Mouse (Mus musculus) layer of hippocampus, postnatal 10 days (tissue): ENCODE results near the gene Grm1. TPM values are rescaled to one million over a fixed set of nuclear protein-coding genes. Genes with fewer than 3 reads are reported as not detected.

Experiments
- DNase-seq, 2 experiments: peaks; one replicate each; pipeline ENCODE4 v3.0.0; 2021; ENCODE audit warnings: low spot score in 2 of 2
- total RNA-seq, 2 experiments: library from RNA; stranded (reverse); gene quantifications; 2 replicates each; pipeline ENCODE4 v1.2.3; 2021

Grm1 gene
- total RNA-seq, 2 experiments from 2014 or later = 35.0 to 37.6 TPM

GRCm38 (mm10) chr10:10835406-10835805 is 246.8 kb downstream of the Grm1 start:
- DNase-seq = no peak

DNA sequence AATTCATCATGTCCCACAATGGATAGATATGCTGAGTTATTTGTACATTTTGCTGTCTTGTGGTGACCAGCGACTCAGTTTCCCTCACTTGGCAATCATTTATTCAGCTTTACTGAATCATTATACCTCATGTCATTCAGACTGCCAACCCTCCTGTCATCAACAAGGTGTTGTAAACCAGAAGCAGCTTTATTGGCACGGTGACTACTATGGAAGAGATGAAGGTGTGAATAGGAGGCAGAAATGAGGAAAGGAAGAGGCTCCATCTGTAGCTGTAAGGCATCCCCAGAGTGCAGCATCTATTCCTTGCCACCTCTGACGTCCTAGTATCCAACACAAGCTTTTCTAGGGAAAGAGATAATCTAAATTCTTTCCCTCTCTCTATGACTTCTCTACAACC is 247.3 kb downstream of the Grm1 start:
- DNase-seq = no peak

DNA sequence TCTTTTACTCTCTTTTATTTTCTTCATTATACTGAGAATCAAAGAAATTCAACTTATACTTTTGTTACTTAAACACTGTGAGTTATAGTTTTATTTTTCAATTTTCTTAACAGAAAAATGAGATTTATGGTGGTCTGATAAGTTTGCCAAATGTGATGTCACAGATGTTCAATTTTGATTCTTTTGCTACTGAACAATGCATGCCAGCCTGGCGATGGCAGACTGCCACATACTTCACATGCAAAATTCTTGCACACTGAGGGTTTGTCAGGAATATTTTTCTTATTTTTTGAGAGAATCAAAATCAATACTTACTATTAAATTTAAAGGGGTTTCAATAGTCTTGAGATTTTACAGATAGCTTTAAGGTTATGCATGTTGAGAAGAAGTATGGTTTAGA is 251.0 kb downstream of the Grm1 start:
- no peak for DNase-seq

DNA sequence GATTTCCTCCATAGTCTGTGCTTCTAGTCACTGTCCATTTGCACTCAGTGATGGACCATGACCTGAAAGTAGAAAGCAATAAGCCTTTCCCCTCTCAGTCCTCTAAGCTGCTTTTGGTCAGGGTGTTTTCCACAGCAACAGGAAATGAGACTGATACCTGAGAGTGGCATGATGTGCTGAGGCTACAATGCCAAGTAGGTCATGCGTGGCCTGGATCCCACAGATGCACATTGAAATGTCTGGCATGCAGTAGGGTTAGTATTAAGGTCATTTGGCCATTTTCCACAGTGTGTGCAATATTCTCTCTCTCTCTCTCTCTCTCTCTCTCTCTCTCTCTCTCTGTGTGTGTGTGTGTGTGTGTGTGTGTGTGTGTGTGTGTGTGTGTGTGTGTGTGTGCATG is 254.8 kb downstream of the Grm1 start:
- DNase-seq = no peak

DNA sequence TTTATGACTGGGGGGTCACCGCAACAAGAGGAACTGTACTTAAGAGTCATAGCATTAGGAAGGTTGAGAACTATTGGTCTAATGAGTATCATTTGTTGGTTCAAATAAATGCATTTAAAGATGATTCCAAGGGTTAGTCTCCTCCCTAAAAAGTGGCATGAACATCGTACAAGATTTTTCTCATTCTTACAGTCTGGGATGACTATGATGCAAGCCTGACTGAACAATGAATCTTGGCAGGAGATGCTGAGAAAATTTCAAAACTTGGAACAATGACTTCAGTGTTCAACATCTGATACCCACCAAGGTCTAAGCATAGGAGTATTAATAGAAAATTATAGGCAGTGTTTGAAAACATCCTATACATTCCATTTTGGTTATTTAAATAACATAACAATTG is 264.1 kb downstream of the Grm1 start:
- DNase-seq = no peak

- no peak for DNase-seq
Measured at GRCm38 (mm10) chr10:10814631-10815216, 267.4 kb downstream of the Grm1 start.

GRCm38 (mm10) chr10:10812750-10813711 is 269.1 kb downstream of the Grm1 start:
- DNase-seq = peak; percentile 68 to 73

- DNase-seq = no peak
Measured at GRCm38 (mm10) chr10:10809777-10810176, 272.4 kb downstream of the Grm1 start.

GRCm38 (mm10) chr10:10795321-10795720 is 286.8 kb downstream of the Grm1 start:
- DNase-seq = no peak

GRCm38 (mm10) chr10:10790458-10790857 is 291.7 kb downstream of the Grm1 start:
- DNase-seq = no peak

- no peak for DNase-seq
Measured at GRCm38 (mm10) chr10:10789967-10790366, 292.2 kb downstream of the Grm1 start.

- DNase-seq = no peak
Measured at GRCm38 (mm10) chr10:10787906-10788416, 294.2 kb downstream of the Grm1 start.

GRCm38 (mm10) chr10:10785122-10785521 is 297.0 kb downstream of the Grm1 start:
- DNase-seq = no peak

DNA sequence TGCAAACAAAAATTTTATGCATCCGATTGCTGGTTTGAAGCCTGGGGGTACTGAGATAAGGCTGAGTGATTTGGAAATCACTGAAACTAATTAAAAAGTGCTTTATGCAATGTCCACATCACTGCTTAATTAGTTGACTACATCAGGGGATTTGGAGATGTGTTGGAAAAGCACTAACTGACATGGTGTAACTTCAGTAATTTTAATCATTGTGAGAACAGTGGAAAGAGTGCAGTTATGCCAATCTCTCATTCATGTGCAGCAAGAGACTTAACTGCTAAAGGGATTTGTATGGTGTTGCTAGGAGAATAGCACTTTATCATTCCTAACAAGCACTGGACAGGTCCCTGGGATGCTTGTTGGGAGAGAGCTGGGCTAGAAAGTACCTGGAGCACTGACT is 307.3 kb downstream of the Grm1 start:
- DNase-seq = no peak

DNA sequence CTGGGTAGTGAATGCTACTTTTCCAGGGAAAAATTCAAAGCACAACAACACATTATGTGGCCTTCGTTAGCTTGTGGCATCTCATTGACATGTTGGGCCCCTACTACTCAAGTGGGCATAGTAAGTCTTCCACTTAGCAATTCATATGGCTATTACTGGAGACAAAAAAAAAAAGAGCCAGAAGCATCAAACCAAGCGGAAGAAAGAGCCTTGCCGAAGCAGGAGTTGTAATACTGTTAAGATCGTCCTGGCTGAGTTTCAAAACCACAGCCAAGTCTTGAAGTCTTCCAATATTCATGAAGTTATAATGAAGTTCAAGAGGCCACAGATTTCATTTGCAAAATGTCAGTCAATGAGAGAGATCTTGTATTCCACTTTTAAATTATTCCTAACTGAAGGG is 319.1 kb downstream of the Grm1 start:
- DNase-seq = no peak

GRCm38 (mm10) chr10:10761274-10761673 is 320.9 kb downstream of the Grm1 start:
- DNase-seq = no peak

DNA sequence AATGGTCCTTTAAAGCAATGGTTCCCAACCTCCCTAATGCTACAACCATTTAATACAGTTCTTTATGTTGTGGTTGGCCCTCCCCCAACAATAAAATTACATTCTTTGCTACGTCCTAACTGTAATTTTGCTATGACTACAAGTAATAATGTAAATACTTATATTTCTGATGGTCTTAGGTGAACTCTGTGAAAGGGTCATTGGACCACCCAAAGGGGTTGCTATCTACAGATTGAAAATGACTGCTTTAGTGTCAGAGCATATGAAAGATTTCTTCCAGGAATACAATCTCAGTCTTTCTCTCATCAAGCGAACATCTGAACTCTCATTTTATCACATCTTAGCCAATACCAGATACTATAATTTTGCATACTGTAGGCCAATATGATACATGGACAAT is 321.4 kb downstream of the Grm1 start:
- no peak for DNase-seq

- peak in 1 of 2 experiments; percentile 10 for DNase-seq
Measured at GRCm38 (mm10) chr10:10751033-10751432, 331.1 kb downstream of the Grm1 start.

DNA sequence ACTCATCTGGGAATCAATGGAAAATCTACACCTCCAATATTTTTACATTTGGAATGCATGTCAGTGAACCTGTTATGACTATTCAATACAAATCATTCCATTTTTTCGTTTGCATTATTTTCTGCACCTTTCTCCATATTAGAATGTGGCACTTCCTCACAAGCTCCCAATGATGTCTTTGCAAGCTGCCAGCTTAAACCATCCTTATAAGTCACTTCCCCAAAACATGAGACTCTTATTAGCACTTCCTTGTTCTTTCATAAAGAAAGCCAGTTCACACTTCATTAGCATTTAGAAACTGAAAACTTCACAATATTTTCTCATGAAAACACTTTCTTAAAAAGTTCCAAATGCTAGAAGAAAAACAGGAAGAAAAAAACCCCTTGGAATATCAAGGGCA is 338.1 kb downstream of the Grm1 start:
- DNase-seq = no peak

DNA sequence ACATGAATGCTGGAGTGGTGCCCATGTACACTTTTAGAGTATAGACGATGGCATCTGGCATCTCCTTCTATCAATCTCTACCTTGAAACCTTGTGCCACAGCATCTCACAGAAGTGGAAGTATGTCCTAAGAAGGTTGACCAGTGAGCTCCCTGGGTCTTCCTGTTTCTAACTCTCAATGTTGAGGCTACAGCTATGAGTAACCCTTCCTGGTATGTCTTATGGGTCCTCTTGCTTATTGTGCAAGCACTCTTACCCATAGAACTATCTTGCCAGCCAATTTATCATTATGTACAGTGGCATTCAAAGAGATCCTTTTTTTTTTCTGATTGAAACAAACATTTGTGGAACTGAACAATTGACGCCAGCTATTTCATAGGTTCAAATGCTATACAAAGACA is 340.0 kb downstream of the Grm1 start:
- DNase-seq = no peak

GRCm38 (mm10) chr10:10741314-10741713 is 340.8 kb downstream of the Grm1 start:
- no peak for DNase-seq

DNA sequence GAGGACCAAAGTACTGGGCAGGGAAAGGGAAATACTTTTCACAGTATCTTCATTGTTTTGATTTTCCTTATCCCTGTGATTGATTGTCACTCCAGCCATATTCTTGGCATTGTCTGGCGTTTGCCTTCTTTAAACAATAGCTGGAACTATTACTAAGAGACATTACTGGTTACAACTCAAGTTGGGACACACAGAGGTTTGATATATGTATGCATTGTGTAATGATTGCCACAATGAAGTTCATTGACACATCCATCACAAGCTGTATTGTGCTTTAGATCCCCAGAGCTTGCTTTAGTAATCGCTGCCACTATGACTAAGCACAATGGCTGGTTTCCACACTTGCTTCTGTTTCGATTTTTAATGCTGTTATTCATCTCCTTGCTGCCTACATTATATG is 341.4 kb downstream of the Grm1 start:
- DNase-seq = no peak
